Mouse (Mus musculus): ENCODE measurements around the gene Spire2. TPM values are rescaled to one million over a fixed set of nuclear protein-coding genes. Genes with fewer than 3 reads are reported as not detected.

The Spire2 gene
- polyA plus RNA-seq, 1 experiment from 2014 or later, result 0.80 TPM

GRCm38 (mm10) chr8:123337475-123337874 lies 5.0 kb downstream of the Spire2 start:
- Histone ChIP-seq H3K4me1 (ENCODE audit: insufficient read depth) (peaks cover 23% of the 10 kb centered on the region), H3K4me2 (ENCODE audit: low read depth, low read length) (no peak overlapping the region), H3K4me3 (ENCODE audit: low read depth, low read length) (no peak overlapping the region), H3K9me3 (ENCODE audit: low read length) (no peaks in the 10 kb centered on the region; the same call in 1 of the 2 replicates), H3K27me3 (ENCODE audit: insufficient read depth, low read length) (peaks cover 13% of the 10 kb centered on the region), H3K36me3 (replicated peaks; ENCODE audit: insufficient read depth, low read length) (no peaks in the 10 kb centered on the region), H3K27ac (ENCODE audit: low read depth) (no peak overlapping the region), H3K9ac (replicated peaks) (no peak overlapping the region)
- no peak for TF ChIP-seq EP300 (IDR thresholded peaks at IDR 0.05; ENCODE audit: low read depth)
- no peak for TF ChIP-seq CTCF (IDR thresholded peaks at IDR 0.05; ENCODE audit: low read depth)
- DNase-seq (no peak), ATAC-seq (no peak)
- WGBS (ENCODE audit: insufficient replicate concordance), result 73% methylated on average over 3 of the region's 3 CpGs

- H3K9ac ChIP-seq (replicated peaks), result no peak overlapping the region
- H3K4me3 ChIP-seq (ENCODE audit: low read depth, low read length), result no peak overlapping the region
- no peak for ATAC-seq
- H3K9me3 ChIP-seq (ENCODE audit: low read length), result no peaks in the 10 kb centered on the region; the same call in 1 of the 2 replicates
- TF ChIP-seq EP300 (IDR thresholded peaks at IDR 0.05; ENCODE audit: low read depth), result no peak
- peak; percentile 52 for TF ChIP-seq CTCF (IDR thresholded peaks at IDR 0.05; ENCODE audit: low read depth)
- no peaks in the 10 kb centered on the region for H3K36me3 ChIP-seq (replicated peaks; ENCODE audit: insufficient read depth, low read length)
- no peaks in the 10 kb centered on the region for H3K27me3 ChIP-seq (ENCODE audit: insufficient read depth, low read length)
- 86% methylated on average over 4 of the region's 4 CpGs for WGBS (ENCODE audit: insufficient replicate concordance)
- DNase-seq, result no peak
- no peak overlapping the region for H3K4me2 ChIP-seq (ENCODE audit: low read depth, low read length)
- no peak overlapping the region for H3K27ac ChIP-seq (ENCODE audit: low read depth)
- peaks cover 6% of the 10 kb centered on the region; the same call in 1 of the 2 replicates for H3K4me1 ChIP-seq (ENCODE audit: insufficient read depth)
Observed at GRCm38 (mm10) chr8:123340071-123340470, 7.6 kb downstream of the Spire2 start.

GRCm38 (mm10) chr8:123341040-123342015 lies 8.8 kb downstream of the Spire2 start:
- H3K27ac ChIP-seq (ENCODE audit: low read depth), result no peak overlapping the region
- peak; percentile 72 for ATAC-seq

GRCm38 (mm10) chr8:123342253-123342652 lies 9.7 kb downstream of the Spire2 start:
- TF ChIP-seq CTCF (IDR thresholded peaks at IDR 0.05; ENCODE audit: low read depth) (no peak), EP300 (IDR thresholded peaks at IDR 0.05; ENCODE audit: low read depth) (no peak)
- ATAC-seq (no peak), DNase-seq (no peak)
- Histone ChIP-seq H3K27me3 (ENCODE audit: insufficient read depth, low read length) (no peaks in the 10 kb centered on the region), H3K27ac (ENCODE audit: low read depth) (no peak overlapping the region), H3K4me3 (ENCODE audit: low read depth, low read length) (no peak overlapping the region), H3K9ac (replicated peaks) (no peak overlapping the region), H3K4me2 (ENCODE audit: low read depth, low read length) (no peak overlapping the region), H3K9me3 (ENCODE audit: low read length) (no peaks in the 10 kb centered on the region; the same call in 1 of the 2 replicates), H3K36me3 (replicated peaks; ENCODE audit: insufficient read depth, low read length) (no peaks in the 10 kb centered on the region), H3K4me1 (ENCODE audit: insufficient read depth) (peaks cover 6% of the 10 kb centered on the region; the same call in 1 of the 2 replicates)
- WGBS (ENCODE audit: insufficient replicate concordance), result 52% methylated on average over 8 of the region's 8 CpGs

More at GRCm38 (mm10) chr8:123341040-123342015, 8.8 kb downstream of the Spire2 start:
- no peak overlapping the region for H3K9ac ChIP-seq (replicated peaks)
- H3K4me1 ChIP-seq (ENCODE audit: insufficient read depth), result peaks cover 6% of the 10 kb centered on the region; the same call in 1 of the 2 replicates
- no peaks in the 10 kb centered on the region; the same call in 1 of the 2 replicates for H3K9me3 ChIP-seq (ENCODE audit: low read length)
- H3K4me3 ChIP-seq (ENCODE audit: low read depth, low read length), result no peak overlapping the region
- no peaks in the 10 kb centered on the region for H3K36me3 ChIP-seq (replicated peaks; ENCODE audit: insufficient read depth, low read length)
- H3K27me3 ChIP-seq (ENCODE audit: insufficient read depth, low read length), result no peaks in the 10 kb centered on the region
- TF ChIP-seq CTCF (IDR thresholded peaks at IDR 0.05; ENCODE audit: low read depth) (no peak), EP300 (IDR thresholded peaks at IDR 0.05; ENCODE audit: low read depth) (no peak)
- H3K4me2 ChIP-seq (ENCODE audit: low read depth, low read length), result peak overlapping the region; percentile 28
- no peak for DNase-seq
- WGBS (ENCODE audit: insufficient replicate concordance), result 58% methylated on average over 27 of the region's 27 CpGs

GRCm38 (mm10) chr8:123342911-123343310 lies 10.4 kb downstream of the Spire2 start:
- ATAC-seq, result no peak

GRCm38 (mm10) chr8:123343422-123343821 lies 10.9 kb downstream of the Spire2 start:
- no peaks in the 10 kb centered on the region; the same call in 1 of the 2 replicates for H3K9me3 ChIP-seq (ENCODE audit: low read length)
- no peak overlapping the region for H3K9ac ChIP-seq (replicated peaks)
- no peaks in the 10 kb centered on the region for H3K27me3 ChIP-seq (ENCODE audit: insufficient read depth, low read length)
- TF ChIP-seq EP300 (IDR thresholded peaks at IDR 0.05; ENCODE audit: low read depth), result no peak
- no peak for TF ChIP-seq CTCF (IDR thresholded peaks at IDR 0.05; ENCODE audit: low read depth)
- H3K4me2 ChIP-seq (ENCODE audit: low read depth, low read length), result no peak overlapping the region
- 0 out of 2 replicates have a peak, but pooled peaks cover 2% of the 10 kb centered on the region for H3K4me1 ChIP-seq (ENCODE audit: insufficient read depth)
- no peak overlapping the region for H3K4me3 ChIP-seq (ENCODE audit: low read depth, low read length)
- no peak for ATAC-seq
- WGBS (ENCODE audit: insufficient replicate concordance), result 82% methylated on average over 12 of the region's 12 CpGs
- no peak for DNase-seq
- H3K27ac ChIP-seq (ENCODE audit: low read depth), result no peak overlapping the region; the same call in 1 of the 2 replicates
- no peaks in the 10 kb centered on the region for H3K36me3 ChIP-seq (replicated peaks; ENCODE audit: insufficient read depth, low read length)

More at GRCm38 (mm10) chr8:123342911-123343310, 10.4 kb downstream of the Spire2 start:
- TF ChIP-seq CTCF (IDR thresholded peaks at IDR 0.05; ENCODE audit: low read depth) (no peak), EP300 (IDR thresholded peaks at IDR 0.05; ENCODE audit: low read depth) (no peak)
- Histone ChIP-seq H3K36me3 (replicated peaks; ENCODE audit: insufficient read depth, low read length) (no peaks in the 10 kb centered on the region), H3K9me3 (ENCODE audit: low read length) (no peaks in the 10 kb centered on the region; the same call in 1 of the 2 replicates), H3K9ac (replicated peaks) (no peak overlapping the region), H3K4me3 (ENCODE audit: low read depth, low read length) (no peak overlapping the region), H3K27me3 (ENCODE audit: insufficient read depth, low read length) (no peaks in the 10 kb centered on the region), H3K27ac (ENCODE audit: low read depth) (no peak overlapping the region), H3K4me1 (ENCODE audit: insufficient read depth) (0 out of 2 replicates have a peak, but pooled peaks cover 2% of the 10 kb centered on the region), H3K4me2 (ENCODE audit: low read depth, low read length) (no peak overlapping the region)
- no peak for DNase-seq
- WGBS (ENCODE audit: insufficient replicate concordance), result 55% methylated on average over 7 of the region's 7 CpGs

Data from liver, postnatal 0 days (tissue).